Mouse (Mus musculus) lung, postnatal 14 days (tissue): ENCODE measurements around the gene Palb2.

Source experiments
- DNase-seq: peaks from one replicate; pipeline ENCODE4 v3.0.0; 2021

The Palb2 gene

GRCm38 (mm10) chr7:122098009-122098408 is 34.8 kb downstream of the Palb2 start:
- DNase-seq = no peak

GRCm38 (mm10) chr7:122094564-122095330 is 38.0 kb downstream of the Palb2 start:
- no peak for DNase-seq

- DNase-seq = no peak
These were observed 45.4 kb downstream of the Palb2 start for GRCm38 (mm10) chr7:122087195-122087982.

- DNase-seq = no peak
These were observed 51.7 kb downstream of the Palb2 start for GRCm38 (mm10) chr7:122081071-122081470.

GRCm38 (mm10) chr7:122079798-122080554 is 52.8 kb downstream of the Palb2 start:
- DNase-seq = no peak

GRCm38 (mm10) chr7:122074374-122074773 is 58.4 kb downstream of the Palb2 start:
- DNase-seq = no peak

GRCm38 (mm10) chr7:122067517-122068381 is 65.0 kb downstream of the Palb2 start:
- no peak for DNase-seq

GRCm38 (mm10) chr7:122066945-122067516 is 65.8 kb downstream of the Palb2 start, which contains the start of the genes Ubfd1 and Ears2:
TSS of gene Ubfd1 (plus strand) at chr7:122067175.
TSS of gene Ears2 (minus strand) at chr7:122067263.
- DNase-seq = peak; percentile 95

- no peak for DNase-seq
These were observed 66.5 kb downstream of the Palb2 start for GRCm38 (mm10) chr7:122066102-122066944.

GRCm38 (mm10) chr7:122065656-122066055 is 67.1 kb downstream of the Palb2 start:
- DNase-seq = no peak
